ENCODE assay signal across 23 mouse cellular contexts in the genomic region with DNA sequence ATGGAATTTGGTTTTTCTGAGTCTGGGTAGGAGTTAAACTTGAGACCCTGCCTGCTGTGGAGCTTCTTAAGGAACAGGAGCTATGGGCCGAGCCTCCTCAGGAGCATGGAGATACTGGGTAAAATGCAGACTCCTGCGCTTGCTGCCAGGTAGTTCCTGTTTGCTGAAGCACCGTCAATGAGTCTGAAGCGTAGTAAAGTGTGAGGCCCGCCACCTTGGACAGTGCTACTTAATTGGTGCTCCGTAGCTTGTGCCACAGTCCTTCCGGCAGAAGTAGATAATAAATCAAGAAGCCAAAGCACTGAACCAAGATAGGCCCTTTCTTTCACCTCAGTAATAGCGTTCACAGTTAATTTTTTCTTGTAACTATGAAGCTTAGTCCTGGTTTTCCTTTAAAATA.
DNase-seq lines count a peak whose midpoint lies in the region; ATAC-seq and TF ChIP-seq lines count a peak whose summit lies in the region.
"Had no signal": no experiment of that assay in that cellular context is flagged by ENCODE, and none has a peak within 500 bp of the region (broad histone marks: within the 10 kb centered on the region; RNA-seq: fewer than 3 reads in every experiment).

No protein-coding gene starts in this region.

- H3K4me3 ChIP-seq in kidney, postnatal 0 days (replicated peaks; ENCODE audit: low read depth, low read length): no peak overlapping the region
- H3K4me3 ChIP-seq in heart, adult 2 months: no peak overlapping the region
- H3K4me3 ChIP-seq: embryonic facial prominence, embryonic 12.5 days; erythroblast, embryonic 14.5 days; gastrocnemius, adult 2 months; hindbrain, embryonic 15.5 days; left cerebral cortex, adult 2 months; liver, embryonic 15.5 days; neural tube, embryonic 15.5 days had no signal

- TF ChIP-seq CTCF in kidney, postnatal 0 days (IDR thresholded peaks at IDR 0.05; ENCODE audit: low read depth): no peak
- TF ChIP-seq CTCF in heart, adult 2 months (IDR thresholded peaks at IDR 0.05): no peak

- peaks cover 23% of the 10 kb centered on the region for H3K4me1 ChIP-seq in kidney, postnatal 0 days (replicated peaks; ENCODE audit: insufficient read depth, low read length)
- no peaks in the 10 kb centered on the region for H3K4me1 ChIP-seq in heart, adult 2 months (ENCODE audit: control insufficient read depth, insufficient read depth, low read length)

- 0 out of 2 replicates have a peak, but pooled peaks have one; percentile 24 for ATAC-seq in kidney, postnatal 0 days (replicated peaks; ENCODE audit: low FRiP score, low read depth)
- ATAC-seq in common myeloid progenitor, adult 5-6 weeks (replicated peaks; ENCODE audit: low read depth, poor library complexity, severe bottlenecking): peak; percentile 76
- ATAC-seq in megakaryocyte, adult 5-6 weeks (ENCODE audit: poor library complexity, severe bottlenecking): peak; percentile 43
- ATAC-seq: activated CD4-positive, CD25-positive, alpha-beta regulatory T cell, adult 4 months; forebrain, embryonic 16.5 days; midbrain, embryonic 16.5 days had no signal

- intact Hi-C loops in heart, adult 2 months (cut with DNase I): no loop called here

- H3K4me2 ChIP-seq in kidney, postnatal 0 days (ENCODE audit: low read length): peak overlapping the region; percentile 4; the same call in 1 of the 2 replicates
- H3K4me2 ChIP-seq: embryonic facial prominence, embryonic 12.5 days; hindbrain, embryonic 15.5 days; liver, embryonic 15.5 days; neural tube, embryonic 15.5 days had no signal

- peak overlapping the region; percentile 54 for H3K27ac ChIP-seq in kidney, postnatal 0 days
- no peak overlapping the region for H3K27ac ChIP-seq in heart, adult 2 months
- H3K27ac ChIP-seq: embryonic facial prominence, embryonic 12.5 days; gastrocnemius, adult 2 months; hindbrain, embryonic 15.5 days; left cerebral cortex, adult 2 months; liver, embryonic 15.5 days; neural tube, embryonic 15.5 days had no signal

- no peak for TF ChIP-seq EP300 in heart, adult 2 months (IDR thresholded peaks at IDR 0.05; ENCODE audit: insufficient read depth, low read depth, low read length)

- no peaks in the 10 kb centered on the region for H3K9me3 ChIP-seq in kidney, postnatal 0 days (replicated peaks; ENCODE audit: low read length)
- H3K9me3 ChIP-seq: embryonic facial prominence, embryonic 12.5 days; hindbrain, embryonic 15.5 days; liver, embryonic 15.5 days; neural tube, embryonic 15.5 days had no signal

- peak; percentile 55 for DNase-seq in kidney, postnatal 0 days (ENCODE audit: low spot score)
- no peak for DNase-seq in kidney, postnatal 10 days
- peak; percentile 34 for DNase-seq in R1 (ENCODE audit: low read depth, low spot score)
- no peak for DNase-seq in thymus, postnatal 0 days (ENCODE audit: low spot score)
- no peak for DNase-seq in heart, adult 2 months
- DNase-seq: adrenal gland, postnatal 10 days; cerebellum, adult 9-10 months; gastrocnemius, adult 2 months; heart, postnatal 36 days; layer of hippocampus, adult 9-11 months; lung, postnatal 14 days; right cerebral cortex, postnatal 25 days had no signal

- no peaks in the 10 kb centered on the region; the same call in 1 of the 2 replicates for H3K36me3 ChIP-seq in kidney, postnatal 0 days (ENCODE audit: insufficient read depth, low read length)
- no peaks in the 10 kb centered on the region for H3K36me3 ChIP-seq in heart, adult 2 months (ENCODE audit: control insufficient read depth, insufficient read depth, low read length)

- WGBS in kidney, postnatal 0 days: 35% methylated on average over 8 of the region's 8 CpGs
- WGBS in heart, adult 2 months: 94% methylated on average over 8 of the region's 8 CpGs

- no peak for TF ChIP-seq POLR2A in heart, adult 2 months (IDR thresholded peaks at IDR 0.05; ENCODE audit: insufficient read depth, low read depth, low read length)

- no peaks in the 10 kb centered on the region for H3K79me2 ChIP-seq in heart, adult 2 months (replicated peaks; ENCODE audit: control insufficient read depth, insufficient read depth, low read length)

- no peaks in the 10 kb centered on the region for H3K27me3 ChIP-seq in kidney, postnatal 0 days (ENCODE audit: insufficient read depth, low read length)
- H3K27me3 ChIP-seq in heart, adult 2 months (ENCODE audit: control insufficient read depth, insufficient read depth, low read length): no peaks in the 10 kb centered on the region
- H3K27me3 ChIP-seq: embryonic facial prominence, embryonic 12.5 days; hindbrain, embryonic 15.5 days; liver, embryonic 15.5 days; neural tube, embryonic 15.5 days had no signal

- no peak overlapping the region for H3K9ac ChIP-seq in kidney, postnatal 0 days (ENCODE audit: low read depth, low read length)
- no peak overlapping the region for H3K9ac ChIP-seq in heart, adult 2 months (ENCODE audit: low read depth, low read length)
- H3K9ac ChIP-seq: embryonic facial prominence, embryonic 12.5 days; hindbrain, embryonic 15.5 days; liver, embryonic 15.5 days; neural tube, embryonic 15.5 days had no signal

Comparison
In these comparisons a context has a peak if more than half of its experiments do, and no peak if none do; other contexts are left out.
1. DNase-seq: peak in kidney, postnatal 0 days (single experiment) and R1 (single experiment); none in kidney, postnatal 10 days (single experiment), thymus, postnatal 0 days (single experiment) and heart, adult 2 months (0 of 2).
2. ATAC-seq: peak in every context shown above with its lines; median percentile 76 in common myeloid progenitor, adult 5-6 weeks; 43 in megakaryocyte, adult 5-6 weeks; 24 in kidney, postnatal 0 days.